Mouse (Mus musculus): Measurements from ENCODE around the gene Gys1.

- TF ChIP-seq CTCF (IDR thresholded peaks at IDR 0.05; ENCODE audit: low read depth) (no peak), EP300 (optimal IDR thresholded peaks at IDR 0.05) (no peak)
Observed at GRCm38 (mm10) chr7:45395129-45395541, 39.5 kb upstream of the Gys1 start.

All from stomach, postnatal 0 days (tissue).